Mouse (Mus musculus): Measurements from ENCODE around the gene Arhgap27. TPM values are rescaled to one million over a fixed set of nuclear protein-coding genes. Genes with fewer than 3 reads are reported as not detected.

Gene Arhgap27
- polyA plus RNA-seq, 1 experiment from 2014 or later = 2.8 TPM

- H3K4me3 ChIP-seq (ENCODE audit: low read depth, low read length) = no peak overlapping the region
- H3K27ac ChIP-seq (ENCODE audit: low read depth, low read length) = no peak overlapping the region
- no peaks in the 10 kb centered on the region for H3K27me3 ChIP-seq (ENCODE audit: control insufficient read depth, insufficient read depth, low read length)
- H3K9ac ChIP-seq (ENCODE audit: low read length) = no peak overlapping the region
- ATAC-seq (ENCODE audit: low FRiP score) (no peak), DNase-seq (ENCODE audit: low spot score, missing footprints) (no peak)
- no peaks in the 10 kb centered on the region for H3K4me1 ChIP-seq (ENCODE audit: control insufficient read depth, insufficient read depth, low read length)
- H3K4me2 ChIP-seq = no peak overlapping the region
- H3K36me3 ChIP-seq (ENCODE audit: control insufficient read depth, insufficient read depth, low read length) = no peaks in the 10 kb centered on the region
- H3K9me3 ChIP-seq (ENCODE audit: control insufficient read depth, low read length) = no peaks in the 10 kb centered on the region
Observed at GRCm38 (mm10) chr11:103404618-103405017, 41.1 kb upstream of the Arhgap27 start.

GRCm38 (mm10) chr11:103403776-103404175, 40.3 kb upstream of the Arhgap27 start:
- WGBS = 67% methylated on average over 4 of the region's 4 CpGs
- no peaks in the 10 kb centered on the region for H3K9me3 ChIP-seq (ENCODE audit: control insufficient read depth, low read length)
- H3K9ac ChIP-seq (ENCODE audit: low read length) = no peak overlapping the region
- H3K36me3 ChIP-seq (ENCODE audit: control insufficient read depth, insufficient read depth, low read length) = no peaks in the 10 kb centered on the region
- H3K4me1 ChIP-seq (ENCODE audit: control insufficient read depth, insufficient read depth, low read length) = no peaks in the 10 kb centered on the region
- H3K27ac ChIP-seq (ENCODE audit: low read depth, low read length) = no peak overlapping the region
- no peaks in the 10 kb centered on the region for H3K27me3 ChIP-seq (ENCODE audit: control insufficient read depth, insufficient read depth, low read length)
- H3K4me2 ChIP-seq = no peak overlapping the region
- DNase-seq (ENCODE audit: low spot score, missing footprints) (no peak), ATAC-seq (ENCODE audit: low FRiP score) (no peak)
- H3K4me3 ChIP-seq (ENCODE audit: low read depth, low read length) = no peak overlapping the region

GRCm38 (mm10) chr11:103402738-103403137, 39.2 kb upstream of the Arhgap27 start:
- Histone ChIP-seq H3K27me3 (ENCODE audit: control insufficient read depth, insufficient read depth, low read length) (no peaks in the 10 kb centered on the region), H3K4me1 (ENCODE audit: control insufficient read depth, insufficient read depth, low read length) (no peaks in the 10 kb centered on the region), H3K4me2 (no peak overlapping the region), H3K4me3 (ENCODE audit: low read depth, low read length) (no peak overlapping the region), H3K9ac (ENCODE audit: low read length) (no peak overlapping the region), H3K36me3 (ENCODE audit: control insufficient read depth, insufficient read depth, low read length) (no peaks in the 10 kb centered on the region), H3K27ac (ENCODE audit: low read depth, low read length) (no peak overlapping the region), H3K9me3 (ENCODE audit: control insufficient read depth, low read length) (no peaks in the 10 kb centered on the region)
- DNase-seq (ENCODE audit: low spot score, missing footprints) (no peak), ATAC-seq (ENCODE audit: low FRiP score) (no peak)
- 94% methylated on average over 5 of the region's 5 CpGs for WGBS

- 58% methylated on average over 2 of the region's 2 CpGs for WGBS
- no peak overlapping the region for H3K4me2 ChIP-seq
- no peaks in the 10 kb centered on the region for H3K4me1 ChIP-seq (ENCODE audit: control insufficient read depth, insufficient read depth, low read length)
- no peak overlapping the region for H3K27ac ChIP-seq (ENCODE audit: low read depth, low read length)
- H3K9me3 ChIP-seq (ENCODE audit: control insufficient read depth, low read length) = no peaks in the 10 kb centered on the region
- no peak for ATAC-seq (ENCODE audit: low FRiP score)
- H3K9ac ChIP-seq (ENCODE audit: low read length) = no peak overlapping the region
- no peaks in the 10 kb centered on the region for H3K27me3 ChIP-seq (ENCODE audit: control insufficient read depth, insufficient read depth, low read length)
- DNase-seq (ENCODE audit: low spot score, missing footprints) = no peak
- H3K36me3 ChIP-seq (ENCODE audit: control insufficient read depth, insufficient read depth, low read length) = no peaks in the 10 kb centered on the region
- no peak overlapping the region for H3K4me3 ChIP-seq (ENCODE audit: low read depth, low read length)
Observed at GRCm38 (mm10) chr11:103402198-103402597, 38.7 kb upstream of the Arhgap27 start.

- DNase-seq (ENCODE audit: low spot score, missing footprints) (no peak), ATAC-seq (ENCODE audit: low FRiP score) (no peak)
- Histone ChIP-seq H3K27me3 (ENCODE audit: control insufficient read depth, insufficient read depth, low read length) (no peaks in the 10 kb centered on the region), H3K4me3 (ENCODE audit: low read depth, low read length) (no peak overlapping the region), H3K9ac (ENCODE audit: low read length) (no peak overlapping the region), H3K36me3 (ENCODE audit: control insufficient read depth, insufficient read depth, low read length) (peaks cover 5% of the 10 kb centered on the region; the same call in 1 of the 2 replicates), H3K4me1 (ENCODE audit: control insufficient read depth, insufficient read depth, low read length) (no peaks in the 10 kb centered on the region), H3K27ac (ENCODE audit: low read depth, low read length) (no peak overlapping the region), H3K4me2 (no peak overlapping the region), H3K9me3 (ENCODE audit: control insufficient read depth, low read length) (no peaks in the 10 kb centered on the region)
- 94% methylated on average over 4 of the region's 4 CpGs for WGBS
Observed at GRCm38 (mm10) chr11:103399986-103400385, 36.5 kb upstream of the Arhgap27 start.

- no peak overlapping the region for H3K4me3 ChIP-seq (ENCODE audit: low read depth, low read length)
- H3K36me3 ChIP-seq (ENCODE audit: control insufficient read depth, insufficient read depth, low read length) = peaks cover 9% of the 10 kb centered on the region
- no peak overlapping the region for H3K27ac ChIP-seq (ENCODE audit: low read depth, low read length)
- DNase-seq (ENCODE audit: low spot score, missing footprints) (no peak), ATAC-seq (ENCODE audit: low FRiP score) (no peak)
- no peak overlapping the region for H3K4me2 ChIP-seq
- H3K4me1 ChIP-seq (ENCODE audit: control insufficient read depth, insufficient read depth, low read length) = no peaks in the 10 kb centered on the region
- H3K9me3 ChIP-seq (ENCODE audit: control insufficient read depth, low read length) = no peaks in the 10 kb centered on the region
- no peak overlapping the region for H3K9ac ChIP-seq (ENCODE audit: low read length)
- no peaks in the 10 kb centered on the region for H3K27me3 ChIP-seq (ENCODE audit: control insufficient read depth, insufficient read depth, low read length)
- WGBS = 87% methylated on average over 3 of the region's 3 CpGs
Observed at GRCm38 (mm10) chr11:103399050-103399449, 35.6 kb upstream of the Arhgap27 start.

GRCm38 (mm10) chr11:103396682-103397081, 33.2 kb upstream of the Arhgap27 start:
- Histone ChIP-seq H3K4me1 (ENCODE audit: control insufficient read depth, insufficient read depth, low read length) (no peaks in the 10 kb centered on the region), H3K9ac (ENCODE audit: low read length) (no peak overlapping the region), H3K27me3 (ENCODE audit: control insufficient read depth, insufficient read depth, low read length) (no peaks in the 10 kb centered on the region), H3K36me3 (ENCODE audit: control insufficient read depth, insufficient read depth, low read length) (peaks cover 9% of the 10 kb centered on the region), H3K4me3 (ENCODE audit: low read depth, low read length) (no peak overlapping the region), H3K9me3 (ENCODE audit: control insufficient read depth, low read length) (no peaks in the 10 kb centered on the region), H3K4me2 (no peak overlapping the region), H3K27ac (ENCODE audit: low read depth, low read length) (no peak overlapping the region)
- DNase-seq (ENCODE audit: low spot score, missing footprints) = no peak
- ATAC-seq (ENCODE audit: low FRiP score) = no peak
- 88% methylated on average over 4 of the region's 4 CpGs for WGBS

- Histone ChIP-seq H3K9ac (ENCODE audit: low read length) (no peak overlapping the region), H3K27ac (ENCODE audit: low read depth, low read length) (no peak overlapping the region), H3K4me3 (ENCODE audit: low read depth, low read length) (no peak overlapping the region), H3K9me3 (ENCODE audit: control insufficient read depth, low read length) (no peaks in the 10 kb centered on the region), H3K4me1 (ENCODE audit: control insufficient read depth, insufficient read depth, low read length) (no peaks in the 10 kb centered on the region), H3K27me3 (ENCODE audit: control insufficient read depth, insufficient read depth, low read length) (no peaks in the 10 kb centered on the region), H3K4me2 (no peak overlapping the region), H3K36me3 (ENCODE audit: control insufficient read depth, insufficient read depth, low read length) (peaks cover 9% of the 10 kb centered on the region)
- no peak for DNase-seq (ENCODE audit: low spot score, missing footprints)
- WGBS = 99% methylated on average over 4 of the region's 4 CpGs
- no peak for ATAC-seq (ENCODE audit: low FRiP score)
Observed at GRCm38 (mm10) chr11:103396236-103396635, 32.7 kb upstream of the Arhgap27 start.

- H3K27me3 ChIP-seq (ENCODE audit: control insufficient read depth, insufficient read depth, low read length) = no peaks in the 10 kb centered on the region
- H3K4me3 ChIP-seq (ENCODE audit: low read depth, low read length) = no peak overlapping the region
- ATAC-seq (ENCODE audit: low FRiP score) (no peak), DNase-seq (ENCODE audit: low spot score, missing footprints) (no peak)
- no peaks in the 10 kb centered on the region for H3K9me3 ChIP-seq (ENCODE audit: control insufficient read depth, low read length)
- WGBS = 91% methylated on average over 7 of the region's 7 CpGs
- no peak overlapping the region for H3K9ac ChIP-seq (ENCODE audit: low read length)
- no peaks in the 10 kb centered on the region for H3K4me1 ChIP-seq (ENCODE audit: control insufficient read depth, insufficient read depth, low read length)
- no peak overlapping the region for H3K4me2 ChIP-seq
- no peak overlapping the region for H3K27ac ChIP-seq (ENCODE audit: low read depth, low read length)
- H3K36me3 ChIP-seq (ENCODE audit: control insufficient read depth, insufficient read depth, low read length) = peaks cover 9% of the 10 kb centered on the region
Observed at GRCm38 (mm10) chr11:103394604-103395003, 31.1 kb upstream of the Arhgap27 start.

GRCm38 (mm10) chr11:103394025-103394424, 30.5 kb upstream of the Arhgap27 start:
- Histone ChIP-seq H3K4me3 (ENCODE audit: low read depth, low read length) (no peak overlapping the region), H3K4me2 (no peak overlapping the region), H3K36me3 (ENCODE audit: control insufficient read depth, insufficient read depth, low read length) (peaks cover 9% of the 10 kb centered on the region), H3K4me1 (ENCODE audit: control insufficient read depth, insufficient read depth, low read length) (no peaks in the 10 kb centered on the region), H3K9ac (ENCODE audit: low read length) (no peak overlapping the region), H3K27me3 (ENCODE audit: control insufficient read depth, insufficient read depth, low read length) (no peaks in the 10 kb centered on the region), H3K9me3 (ENCODE audit: control insufficient read depth, low read length) (no peaks in the 10 kb centered on the region), H3K27ac (ENCODE audit: low read depth, low read length) (no peak overlapping the region)
- WGBS = 96% methylated on average over 7 of the region's 7 CpGs
- ATAC-seq (ENCODE audit: low FRiP score) (no peak), DNase-seq (ENCODE audit: low spot score, missing footprints) (no peak)

Data from midbrain, embryonic 11.5 days (tissue).